Mouse (Mus musculus) intestine, embryonic 16.5 days (tissue): ENCODE results near the gene Zfyve9. TPM values are rescaled to one million over a fixed set of nuclear protein-coding genes. Genes with fewer than 3 reads are reported as not detected.

Experiments used
- ATAC-seq: fragments of 200-750 bp; cut with Nextera tagmentation; 2 replicates; pipeline ENCODE4 v1.8.0; 2017; ENCODE audit warnings: moderate TSS enrichment, moderate library complexity
- H3K27ac ChIP-seq: fragments of 300-500 bp; sonication (generic); 2 replicates; pipeline ENCODE4 v1.5.1; 2014; ENCODE audit warnings: mild to moderate bottlenecking, low read length
- H3K27me3 ChIP-seq: fragments of 300-500 bp; sonication (generic); replicated peaks from 2 replicates; pipeline ENCODE4 v1.6.1; 2014; ENCODE audit warnings: low read length, control low read depth, mixed read lengths; ENCODE audit not compliant: control insufficient read depth, insufficient read depth
- H3K36me3 ChIP-seq: fragments of 300-500 bp; sonication (generic); 2 replicates; pipeline ENCODE4 v1.6.1; 2014; ENCODE audit warnings: low read length, control low read depth; ENCODE audit not compliant: control insufficient read depth, insufficient read depth
- H3K4me1 ChIP-seq: fragments of 300-500 bp; sonication (generic); 2 replicates; pipeline ENCODE4 v1.6.1; 2014; ENCODE audit warnings: low read length, control low read depth, mixed read lengths; ENCODE audit not compliant: control insufficient read depth, insufficient read depth
- H3K4me2 ChIP-seq: fragments of 300-500 bp; sonication (generic); 2 replicates; pipeline ENCODE4 v1.6.1; 2014; ENCODE audit warnings: low read depth, low read length, control low read depth
- H3K4me3 ChIP-seq: fragments of 300-500 bp; sonication (generic); 2 replicates; pipeline ENCODE4 v1.5.1; 2014; ENCODE audit warnings: mild to moderate bottlenecking, low read length
- H3K9ac ChIP-seq: fragments of 300-500 bp; sonication (generic); 2 replicates; pipeline ENCODE4 v1.6.1; 2014; ENCODE audit warnings: low read depth, low read length
- H3K9me3 ChIP-seq: fragments of 300-500 bp; sonication (generic); 2 replicates; pipeline ENCODE4 v1.6.1; 2016; ENCODE audit warnings: low read length, control low read depth; ENCODE audit not compliant: control insufficient read depth
- WGBS: fragments of 180-500 bp; shearing (Covaris S2); extraction: QIAGEN DNeasy Blood & Tissue Kit; methylation state at CpG from one replicate; pipeline ENCODE4 v1.1.7; 2014; 5-methylcytosine and 5-hydroxymethylcytosine counted together
- polyA plus RNA-seq: library from polyadenylated mRNA; unstranded; fragments of >200 nt; fragmentation: Nextera tagmentation; extraction: Ambion mirVana; gene quantifications from 2 replicates; pipeline ENCODE4 v1.2.1, GENCODE M21; 2015

The Zfyve9 gene
- polyA plus RNA-seq, 1 experiment from 2014 or later = 3.1 TPM

- peak; percentile 89 for ATAC-seq
- H3K4me2 ChIP-seq = no peak overlapping the region
These were observed 34.3 kb downstream of the Zfyve9 start for GRCm38 (mm10) chr4:108746160-108746873.

GRCm38 (mm10) chr4:108731582-108731981 is 49.0 kb downstream of the Zfyve9 start:
- no peak for ATAC-seq
- H3K27ac ChIP-seq = no peak overlapping the region

More at GRCm38 (mm10) chr4:108746160-108746873, 34.3 kb downstream of the Zfyve9 start:
- 75% methylated on average over 3 of the region's 3 CpGs for WGBS
- Histone ChIP-seq H3K27me3 (no peaks in the 10 kb centered on the region), H3K4me1 (peaks cover 5% of the 10 kb centered on the region), H3K36me3 (no peaks in the 10 kb centered on the region), H3K9me3 (no peaks in the 10 kb centered on the region), H3K4me3 (no peak overlapping the region), H3K27ac (peak overlapping the region; percentile 74; the same call in 1 of the 2 replicates), H3K9ac (no peak overlapping the region)

GRCm38 (mm10) chr4:108730450-108730849 is 50.1 kb downstream of the Zfyve9 start:
- no peak overlapping the region for H3K9ac ChIP-seq
- no peaks in the 10 kb centered on the region for H3K36me3 ChIP-seq
- peak; percentile 55; the same call in 1 of the 2 replicates for ATAC-seq
- H3K4me1 ChIP-seq = no peaks in the 10 kb centered on the region
- H3K9me3 ChIP-seq = no peaks in the 10 kb centered on the region
- 64% methylated on average over 1 of the region's 1 CpGs for WGBS
- no peak overlapping the region for H3K4me3 ChIP-seq
- no peak overlapping the region for H3K4me2 ChIP-seq
- no peak overlapping the region for H3K27ac ChIP-seq
- no peaks in the 10 kb centered on the region for H3K27me3 ChIP-seq

More at GRCm38 (mm10) chr4:108731582-108731981, 49.0 kb downstream of the Zfyve9 start:
- Histone ChIP-seq H3K4me1 (no peaks in the 10 kb centered on the region), H3K27me3 (no peaks in the 10 kb centered on the region), H3K4me2 (no peak overlapping the region), H3K9me3 (0 out of 2 replicates have a peak, but pooled peaks cover 2% of the 10 kb centered on the region), H3K4me3 (no peak overlapping the region), H3K36me3 (no peaks in the 10 kb centered on the region), H3K9ac (no peak overlapping the region)
- WGBS = 53% methylated on average over 3 of the region's 3 CpGs

- no peak overlapping the region for H3K4me3 ChIP-seq
- H3K4me1 ChIP-seq = 0 out of 2 replicates have a peak, but pooled peaks cover 2% of the 10 kb centered on the region
- no peaks in the 10 kb centered on the region; the same call in 1 of the 2 replicates for H3K36me3 ChIP-seq
- peak; percentile 68; the same call in 1 of the 2 replicates for ATAC-seq
- H3K9me3 ChIP-seq = no peaks in the 10 kb centered on the region
- H3K9ac ChIP-seq = no peak overlapping the region
- WGBS = 67% methylated on average over 2 of the region's 2 CpGs
- no peaks in the 10 kb centered on the region for H3K27me3 ChIP-seq
- H3K4me2 ChIP-seq = no peak overlapping the region
- H3K27ac ChIP-seq = no peak overlapping the region
These were observed 56.5 kb downstream of the Zfyve9 start for GRCm38 (mm10) chr4:108724102-108724501.

- Histone ChIP-seq H3K9ac (no peak overlapping the region), H3K36me3 (no peaks in the 10 kb centered on the region; the same call in 1 of the 2 replicates), H3K4me3 (no peak overlapping the region), H3K4me2 (no peak overlapping the region), H3K4me1 (0 out of 2 replicates have a peak, but pooled peaks cover 2% of the 10 kb centered on the region), H3K27me3 (no peaks in the 10 kb centered on the region), H3K9me3 (no peaks in the 10 kb centered on the region), H3K27ac (peak overlapping the region; percentile 76)
- ATAC-seq = peak; percentile 86
- 66% methylated on average over 3 of the region's 3 CpGs for WGBS
These were observed 59.3 kb downstream of the Zfyve9 start for GRCm38 (mm10) chr4:108721245-108721784.

GRCm38 (mm10) chr4:108719349-108719748 is 61.2 kb downstream of the Zfyve9 start, which contains the start of gene 3110021N24Rik:
TSS of gene 3110021N24Rik (plus strand) at chr4:108719649.
- Histone ChIP-seq H3K4me2 (no peak within 1 kb of the TSS), H3K9ac (no peak within 1 kb of the TSS), H3K9me3 (no peaks in the 10 kb centered on the region), H3K27me3 (no peaks in the 10 kb centered on the region), H3K4me1 (0 out of 2 replicates have a peak, but pooled peaks cover 2% of the 10 kb centered on the region), H3K27ac (no peak within 1 kb of the TSS), H3K4me3 (no peak within 1 kb of the TSS), H3K36me3 (peaks cover 3% of the 10 kb centered on the region; the same call in 1 of the 2 replicates)
- 88% methylated on average over 5 of the region's 5 CpGs for WGBS
- no peak for ATAC-seq

GRCm38 (mm10) chr4:108708209-108708608 is 72.4 kb downstream of the Zfyve9 start:
- Histone ChIP-seq H3K4me3 (no peak overlapping the region), H3K36me3 (no peaks in the 10 kb centered on the region), H3K27ac (no peak overlapping the region), H3K4me2 (no peak overlapping the region), H3K4me1 (no peaks in the 10 kb centered on the region), H3K9me3 (no peaks in the 10 kb centered on the region), H3K9ac (no peak overlapping the region), H3K27me3 (no peaks in the 10 kb centered on the region)
- no peak for ATAC-seq
- WGBS = 64% methylated on average over 5 of the region's 5 CpGs

GRCm38 (mm10) chr4:108696934-108697333 is 83.7 kb downstream of the Zfyve9 start:
- no peaks in the 10 kb centered on the region for H3K9me3 ChIP-seq
- no peaks in the 10 kb centered on the region for H3K27me3 ChIP-seq
- H3K27ac ChIP-seq = no peak overlapping the region
- H3K4me2 ChIP-seq = no peak overlapping the region
- no peaks in the 10 kb centered on the region for H3K36me3 ChIP-seq
- WGBS = 51% methylated on average over 3 of the region's 3 CpGs
- no peak overlapping the region for H3K4me3 ChIP-seq
- H3K9ac ChIP-seq = no peak overlapping the region
- no peaks in the 10 kb centered on the region for H3K4me1 ChIP-seq
- peak; percentile 58; the same call in 1 of the 2 replicates for ATAC-seq

- H3K9ac ChIP-seq = no peak overlapping the region
- H3K9me3 ChIP-seq = no peaks in the 10 kb centered on the region
- no peaks in the 10 kb centered on the region for H3K27me3 ChIP-seq
- H3K4me1 ChIP-seq = no peaks in the 10 kb centered on the region
- no peak overlapping the region for H3K27ac ChIP-seq
- H3K36me3 ChIP-seq = no peaks in the 10 kb centered on the region
- no peak for ATAC-seq
- no peak overlapping the region for H3K4me3 ChIP-seq
- H3K4me2 ChIP-seq = no peak overlapping the region
These were observed 89.1 kb downstream of the Zfyve9 start for GRCm38 (mm10) chr4:108691469-108691868.
